Mouse (Mus musculus) frontal cortex, adult (tissue): ENCODE results near the gene Fam13c.
A peak's percentile ranks its signal among the peaks of the same experiment; 100 is the strongest.

Experiments
- ATAC-seq: cut with Nextera tagmentation; 2 replicates; pipeline ENCODE4 v1.9.2; 2017; ENCODE audit warnings: mild to moderate bottlenecking, moderate library complexity, mixed read lengths; ENCODE audit not compliant: low TSS enrichment

Gene Fam13c

GRCm38 (mm10) chr10:70599126-70599924 lies 159.0 kb downstream of the Fam13c start:
- ATAC-seq = peak; percentile 79

GRCm38 (mm10) chr10:70599925-70600305 lies 159.6 kb downstream of the Fam13c start:
- ATAC-seq = peak; percentile 21
